Mouse (Mus musculus): ENCODE results near the gene Sowaha.

The Sowaha gene

DNA sequence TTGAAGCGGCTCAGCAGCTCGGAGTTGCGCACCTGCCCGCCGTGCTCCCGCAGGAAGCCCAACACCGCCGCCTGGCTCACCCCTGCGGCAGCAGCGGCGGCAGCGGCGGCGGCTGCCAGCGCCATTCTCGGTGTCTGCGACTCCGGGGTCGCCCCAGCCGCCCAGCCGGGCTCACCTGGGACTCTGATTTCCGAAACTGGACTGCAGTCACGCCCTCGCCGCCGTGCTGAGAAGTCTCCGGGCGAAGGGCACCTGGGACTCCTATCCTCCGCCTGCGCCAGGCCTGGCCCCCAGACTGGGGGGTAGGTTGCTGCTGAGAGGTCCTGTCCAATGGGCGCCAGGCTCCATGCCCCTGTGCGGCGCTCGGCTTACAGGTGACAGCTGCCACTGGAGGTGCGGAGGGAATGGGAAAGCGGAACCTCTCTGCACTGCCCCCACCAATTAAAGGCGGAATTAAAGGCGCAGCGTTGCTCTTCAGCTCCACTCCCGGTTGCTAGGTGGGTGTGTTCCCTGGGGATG is at the start of gene Sowaha, which contains the start of gene Gm9945:
TSS of gene Sowaha (minus strand) at position 492 of the 519 bp plus-strand sequence.
TSS of gene Gm9945 (plus strand) at position 384 of the 519 bp plus-strand sequence.
- in situ Hi-C loops (cut with MboI; ENCODE audit: low sequenced_read_pairs): no loop called here

DNA sequence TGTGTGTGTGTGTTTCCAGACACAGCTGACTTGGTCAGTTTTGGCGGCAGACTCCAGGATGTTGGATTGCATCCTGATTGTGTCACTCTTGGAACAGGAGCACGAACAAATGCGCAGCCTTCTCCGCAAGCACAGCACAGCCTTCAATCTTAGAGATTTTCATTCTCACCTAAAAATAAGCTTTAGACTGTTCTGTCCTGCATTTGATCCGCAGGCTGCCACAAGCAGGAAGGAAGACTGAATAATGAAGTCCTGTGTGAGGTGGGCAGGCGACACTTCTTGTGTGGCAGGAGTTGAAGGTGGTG is 49.1 kb upstream of the Sowaha start:
- in situ Hi-C loops (cut with MboI; ENCODE audit: low sequenced_read_pairs): no loop called here

DNA sequence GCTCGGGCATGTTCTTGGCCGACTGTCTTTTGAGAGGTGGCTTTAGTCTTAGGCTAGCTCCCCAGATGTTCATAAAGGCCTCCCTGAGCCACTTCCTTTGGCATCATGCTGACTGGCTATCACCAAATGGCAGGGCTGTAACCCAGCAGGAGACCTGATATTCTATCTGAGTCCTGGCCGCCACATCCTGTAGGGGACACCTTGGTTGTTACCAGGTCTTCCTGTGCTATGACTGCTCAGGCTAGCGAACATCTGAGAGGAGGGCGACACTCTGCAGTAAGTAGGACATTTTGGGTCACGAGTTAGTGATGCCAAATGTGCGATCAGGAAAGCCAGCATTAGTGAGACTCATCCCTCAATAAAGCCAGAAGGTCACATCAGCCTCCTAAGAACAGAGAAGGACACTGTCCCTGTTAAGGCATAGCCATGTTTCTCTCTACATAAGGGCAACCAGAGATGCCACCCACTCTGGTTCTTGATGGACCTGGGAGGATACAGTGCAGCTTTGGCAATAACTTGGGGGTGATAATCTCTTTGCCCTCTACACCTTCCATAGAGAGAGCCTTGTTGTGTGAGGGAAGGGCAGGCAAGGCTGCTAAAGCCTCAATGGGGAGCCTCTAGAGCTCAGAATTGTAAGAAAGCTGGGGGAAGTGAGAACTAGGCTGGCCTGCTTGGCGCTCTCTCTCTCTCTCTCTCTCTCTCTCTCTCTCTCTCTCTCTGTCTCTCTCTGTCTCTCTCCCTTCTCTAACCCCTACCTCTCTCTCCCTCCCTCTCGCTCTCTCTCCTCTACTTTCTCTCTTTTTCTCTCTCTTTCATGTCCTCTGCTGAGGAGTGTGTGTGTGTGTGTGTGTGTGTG is 48.6 kb upstream of the Sowaha start:
- in situ Hi-C loops (cut with MboI; ENCODE audit: low sequenced_read_pairs): no loop called here

DNA sequence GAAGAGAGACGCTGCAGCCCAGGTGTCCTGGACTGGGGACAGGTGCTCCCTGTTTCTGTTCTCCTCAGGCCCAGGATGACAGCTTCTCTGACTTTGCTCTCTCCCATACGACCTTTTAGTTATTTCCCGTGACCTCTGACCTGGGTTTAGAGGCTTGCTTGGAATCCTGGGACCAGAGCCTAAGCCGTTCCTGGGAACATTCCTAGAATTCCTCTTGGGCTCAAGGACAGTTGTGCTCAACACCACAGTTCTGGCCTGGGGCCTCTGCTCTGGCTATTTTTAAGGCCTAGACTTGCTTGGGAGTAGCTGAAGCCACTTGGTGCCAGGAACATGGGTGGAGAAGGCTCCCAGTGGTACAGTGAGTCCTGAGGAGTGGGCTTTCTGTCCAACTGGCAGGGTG is 45.4 kb upstream of the Sowaha start:
- in situ Hi-C loops (cut with MboI; ENCODE audit: low sequenced_read_pairs): no loop called here

DNA sequence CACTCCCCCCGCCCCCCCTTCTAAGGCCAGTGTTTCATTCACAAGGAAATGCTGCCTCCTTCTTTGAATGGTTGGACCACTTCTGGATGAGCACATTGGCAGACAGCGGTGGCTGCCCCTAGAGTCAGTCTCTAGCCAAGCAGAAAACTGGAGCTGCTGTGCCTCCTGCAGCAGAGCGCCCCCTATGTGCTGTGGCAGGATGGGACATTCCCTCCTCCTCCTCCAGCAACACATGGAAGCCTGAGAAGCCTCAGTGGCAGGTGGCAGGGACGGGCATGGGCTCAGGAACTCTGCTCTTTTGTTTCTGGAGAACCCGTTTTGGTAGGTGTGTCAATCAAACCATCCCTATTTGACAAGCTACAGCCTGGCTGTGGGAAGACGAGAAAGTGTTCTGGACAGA is 44.8 kb upstream of the Sowaha start:
- in situ Hi-C loops (cut with MboI; ENCODE audit: low sequenced_read_pairs): no loop called here

DNA sequence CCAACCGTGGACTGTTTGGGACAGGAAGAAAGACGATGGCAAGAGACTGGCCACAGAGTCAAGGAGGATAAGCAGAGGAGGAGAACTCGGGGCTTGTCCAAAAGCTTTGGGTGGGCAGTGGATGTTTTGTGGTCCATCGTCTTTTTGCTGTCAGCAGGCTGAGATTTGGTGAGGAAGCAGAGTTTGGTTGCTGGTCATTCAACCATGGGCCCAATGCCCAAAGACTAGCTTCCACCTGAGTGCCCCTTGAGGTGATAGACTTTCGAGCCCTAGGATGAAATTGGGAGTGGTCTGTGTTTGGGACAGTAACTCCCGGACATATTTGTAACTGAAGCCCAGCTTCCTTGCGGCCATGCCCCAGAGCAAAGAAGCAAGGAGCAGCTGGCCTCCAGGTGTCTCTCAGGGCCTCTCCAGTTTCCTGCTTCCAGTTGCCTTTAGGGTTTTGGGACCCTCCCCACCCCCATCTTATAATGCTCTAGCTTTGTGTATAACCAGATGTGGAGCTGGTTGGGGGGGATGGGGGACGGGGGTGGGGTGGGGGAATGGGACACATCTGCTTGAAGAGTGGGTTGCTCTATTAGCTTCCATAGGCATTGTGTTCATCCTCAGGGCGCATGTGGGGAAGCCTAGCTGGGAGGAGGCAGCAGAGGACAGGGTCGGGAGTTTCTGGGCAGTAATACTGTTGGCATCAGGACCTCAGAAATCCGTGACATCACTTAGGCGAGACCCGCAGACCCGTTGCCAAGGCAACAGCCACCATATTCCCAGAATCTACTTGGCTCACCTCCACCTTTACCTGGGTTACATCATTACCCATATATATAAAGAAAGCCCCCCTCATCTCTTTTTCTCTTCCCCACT is 43.7 kb upstream of the Sowaha start:
- in situ Hi-C loops (cut with MboI; ENCODE audit: low sequenced_read_pairs): no loop called here

DNA sequence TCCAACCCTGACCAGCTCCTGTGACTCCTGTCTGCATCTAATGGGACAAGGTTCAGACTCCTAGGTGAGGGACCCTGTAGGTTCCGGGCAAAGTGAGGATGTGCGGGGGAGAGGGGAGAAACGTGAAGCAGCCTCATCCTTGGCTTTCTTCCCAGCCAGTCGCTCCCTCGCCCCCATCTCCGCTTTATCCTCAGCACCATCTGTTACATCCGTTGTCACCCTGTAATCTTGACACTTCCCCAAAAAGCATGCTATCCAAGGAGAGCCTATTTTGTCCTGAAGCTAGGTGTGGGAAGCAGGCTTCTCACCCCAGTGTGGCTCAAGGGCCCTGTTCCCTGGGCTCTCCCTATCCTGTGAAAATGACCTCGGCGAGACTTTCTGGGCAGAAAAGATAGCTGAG is 42.9 kb upstream of the Sowaha start:
- in situ Hi-C loops (cut with MboI; ENCODE audit: low sequenced_read_pairs): no loop called here

DNA sequence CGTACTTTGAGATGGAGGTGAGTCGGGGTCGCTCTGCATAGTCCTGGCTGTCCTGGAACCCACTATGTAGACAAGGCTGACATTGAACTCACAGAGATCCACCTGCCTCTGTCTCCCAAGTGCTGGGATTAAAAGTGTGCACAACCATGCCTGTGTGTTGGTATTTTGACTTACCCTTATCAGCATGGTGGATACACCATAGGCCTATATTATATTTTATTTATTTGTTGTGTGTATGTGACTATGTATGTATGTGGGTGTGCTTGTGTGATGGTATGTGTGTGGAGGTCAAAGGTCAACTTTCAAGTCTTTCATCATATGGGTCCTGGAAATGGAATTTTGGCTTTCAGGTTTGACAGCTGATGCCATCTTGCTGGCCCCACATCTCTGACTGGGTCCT is 42.3 kb upstream of the Sowaha start:
- in situ Hi-C loops (cut with MboI; ENCODE audit: low sequenced_read_pairs): no loop called here

- in situ Hi-C loops (cut with MboI; ENCODE audit: low sequenced_read_pairs): no loop called here
Observed at GRCm38 (mm10) chr11:53521821-53522131, 41.7 kb upstream of the Sowaha start.

DNA sequence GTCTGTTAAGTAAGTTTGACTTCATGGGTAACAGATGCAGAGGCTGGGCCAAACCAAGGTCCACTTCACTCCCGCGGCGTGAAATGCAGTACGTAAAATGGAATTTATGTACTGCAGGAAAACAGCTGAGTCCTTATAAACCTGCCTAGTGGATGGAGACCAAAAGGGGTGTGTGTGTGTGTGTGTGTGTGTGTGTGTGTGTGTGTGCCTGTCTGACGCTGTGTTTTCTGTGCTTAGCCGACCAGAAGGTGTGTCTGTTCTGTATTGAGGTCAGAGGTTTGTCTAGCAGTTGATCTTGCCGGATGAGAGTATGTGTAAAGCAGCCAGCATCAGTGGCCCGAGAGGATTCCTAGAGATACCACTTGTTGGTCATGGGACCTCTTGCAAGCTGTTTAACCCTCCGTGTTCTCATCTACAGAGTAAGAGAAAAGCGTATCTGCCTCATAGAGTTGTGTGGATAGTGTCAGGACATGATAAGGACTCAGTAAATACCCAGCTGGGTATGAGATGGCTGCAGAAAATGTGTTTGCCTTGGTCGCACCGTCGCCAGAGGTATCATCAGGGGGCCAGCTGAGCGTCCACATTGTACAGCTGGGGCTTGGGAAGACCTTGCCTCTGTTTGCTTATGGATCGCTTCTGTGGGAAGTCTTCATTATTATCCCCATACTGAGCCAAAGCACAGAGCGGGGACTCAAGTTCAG is 41.2 kb upstream of the Sowaha start:
- in situ Hi-C loops (cut with MboI; ENCODE audit: low sequenced_read_pairs): no loop called here

- in situ Hi-C loops (cut with MboI; ENCODE audit: low sequenced_read_pairs): no loop called here
Observed at GRCm38 (mm10) chr11:53520122-53520978, 40.3 kb upstream of the Sowaha start.

DNA sequence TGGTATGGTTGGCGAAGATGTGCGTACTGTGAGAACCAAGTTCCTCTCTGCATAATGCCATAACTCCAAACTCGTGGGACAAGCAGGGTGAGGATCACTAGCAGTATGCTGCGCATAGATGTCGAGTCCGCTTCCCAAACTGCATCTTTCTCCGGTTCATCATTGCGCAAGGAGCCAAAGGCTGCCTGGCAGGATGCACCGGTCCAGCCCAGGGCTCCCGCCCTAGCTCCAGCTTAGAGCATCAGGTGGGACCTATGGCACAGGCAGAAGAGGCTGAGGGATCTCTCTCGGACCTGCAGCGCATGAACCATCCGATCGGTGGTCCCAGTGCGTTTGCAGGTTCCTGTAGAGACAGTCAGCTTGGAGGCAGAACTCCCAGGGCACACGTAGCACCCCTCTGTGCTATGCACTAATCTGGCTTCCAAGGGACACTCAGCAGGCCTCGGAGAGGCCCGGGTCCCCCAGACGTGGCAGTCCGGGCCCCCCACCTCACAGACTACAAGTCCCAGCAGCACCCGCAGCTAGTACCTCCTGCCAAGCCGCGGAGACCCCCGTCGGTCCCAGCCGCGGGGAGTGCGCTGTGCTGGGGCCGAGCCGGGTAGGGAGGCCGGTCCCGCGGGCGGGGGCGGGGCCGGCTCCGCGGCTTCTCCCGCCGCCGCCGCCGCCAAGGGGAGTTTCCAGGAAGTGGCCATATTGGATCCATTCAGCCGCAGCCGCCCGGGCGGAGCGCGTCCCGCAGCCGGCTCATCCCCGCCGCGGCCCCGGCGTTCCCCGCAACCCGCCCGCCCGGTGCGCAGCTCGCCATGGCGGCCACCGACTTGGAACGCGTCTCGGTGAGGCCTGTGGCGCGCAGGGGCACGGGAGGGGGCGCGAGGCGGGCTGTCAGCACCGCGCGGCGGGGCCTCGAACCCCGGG is 39.4 kb upstream of the Sowaha start, which contains the start of gene Sept8:
TSS of gene Sept8 (plus strand) at position 51 of the 915 bp plus-strand sequence.
- in situ Hi-C loops (cut with MboI; ENCODE audit: low sequenced_read_pairs): no loop called here

DNA sequence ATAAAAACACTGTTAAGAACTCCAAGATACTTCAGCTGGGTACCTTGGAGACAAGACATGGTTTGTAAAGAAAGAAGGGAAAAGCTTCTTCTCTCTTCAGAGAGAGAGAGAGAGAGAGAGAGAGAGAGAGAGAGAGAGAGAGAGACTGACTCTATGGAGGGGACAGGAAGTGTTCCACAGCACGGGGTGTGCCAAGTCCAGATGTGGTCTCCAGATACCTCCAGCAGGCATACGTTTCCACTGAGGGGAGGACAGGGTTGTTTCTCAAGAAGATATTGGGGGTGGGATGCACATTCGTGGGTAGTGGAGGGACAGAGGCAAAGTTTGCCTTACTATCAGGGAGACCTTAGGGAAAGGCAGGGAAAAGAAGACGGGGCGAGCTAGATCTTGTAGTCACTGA is 38.7 kb upstream of the Sowaha start:
- in situ Hi-C loops (cut with MboI; ENCODE audit: low sequenced_read_pairs): no loop called here

DNA sequence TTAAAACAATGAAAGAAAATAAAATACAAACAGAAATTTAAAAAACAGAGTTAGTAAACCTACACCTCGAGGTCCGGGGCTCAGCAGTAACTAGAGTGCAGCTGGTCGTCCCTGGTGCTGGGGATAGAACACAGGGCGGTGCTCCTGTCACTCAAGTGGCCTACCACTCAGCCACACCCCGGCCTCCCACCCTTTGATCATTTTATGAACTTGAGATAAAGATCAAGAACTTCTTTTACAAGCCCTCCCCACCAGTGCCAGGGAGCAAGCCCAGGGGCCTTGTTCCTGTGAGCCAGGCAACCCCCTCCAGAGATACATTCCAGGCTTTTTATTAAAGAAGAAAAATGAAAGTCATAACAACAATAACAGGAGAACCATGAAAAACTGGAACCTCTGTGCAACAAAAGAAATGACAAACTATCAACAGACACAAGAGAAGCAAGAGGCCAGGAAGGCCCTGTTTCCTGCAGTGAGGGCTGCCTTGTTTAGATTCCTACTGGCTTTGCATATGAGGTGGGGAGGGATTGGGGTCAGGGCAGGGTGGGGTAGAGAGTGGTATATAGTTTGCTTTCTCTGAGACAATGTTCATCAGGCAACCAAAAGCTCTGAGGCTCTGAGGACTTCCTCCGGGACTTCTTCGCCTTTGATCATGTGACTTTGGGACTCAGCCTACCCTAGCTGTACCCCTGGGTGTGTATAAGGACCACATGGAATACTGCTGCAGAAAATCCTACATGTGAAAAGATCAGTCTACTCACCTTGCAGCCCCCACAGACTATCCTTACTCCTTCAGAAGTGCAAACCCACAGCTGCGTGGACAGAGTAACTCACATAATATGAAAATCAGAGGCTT is 36.9 kb upstream of the Sowaha start:
- in situ Hi-C loops (cut with MboI; ENCODE audit: low sequenced_read_pairs): no loop called here

- in situ Hi-C loops (cut with MboI; ENCODE audit: low sequenced_read_pairs): no loop called here
Observed at GRCm38 (mm10) chr11:53510351-53510750, 30.3 kb upstream of the Sowaha start.

DNA sequence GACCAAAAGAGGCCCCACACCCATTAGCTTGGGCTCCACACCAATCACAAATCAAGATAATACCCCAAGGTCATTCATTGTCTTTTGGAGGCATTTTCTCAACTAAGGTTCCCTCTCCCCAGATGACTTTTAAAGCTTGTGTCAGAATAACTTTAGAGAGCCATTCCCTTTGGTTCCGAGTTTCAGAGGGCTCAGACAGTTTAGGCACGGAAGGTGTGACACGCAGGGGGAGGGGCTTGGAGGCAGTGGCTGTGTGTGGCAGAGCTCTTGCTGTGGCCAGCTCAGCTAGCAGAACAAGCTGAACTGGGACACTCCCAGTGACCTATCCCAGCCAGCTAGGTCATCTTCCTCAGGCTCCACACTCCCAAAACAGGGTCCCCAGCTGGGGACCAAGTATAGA is 28.5 kb upstream of the Sowaha start:
- in situ Hi-C loops (cut with MboI; ENCODE audit: low sequenced_read_pairs): no loop called here

DNA sequence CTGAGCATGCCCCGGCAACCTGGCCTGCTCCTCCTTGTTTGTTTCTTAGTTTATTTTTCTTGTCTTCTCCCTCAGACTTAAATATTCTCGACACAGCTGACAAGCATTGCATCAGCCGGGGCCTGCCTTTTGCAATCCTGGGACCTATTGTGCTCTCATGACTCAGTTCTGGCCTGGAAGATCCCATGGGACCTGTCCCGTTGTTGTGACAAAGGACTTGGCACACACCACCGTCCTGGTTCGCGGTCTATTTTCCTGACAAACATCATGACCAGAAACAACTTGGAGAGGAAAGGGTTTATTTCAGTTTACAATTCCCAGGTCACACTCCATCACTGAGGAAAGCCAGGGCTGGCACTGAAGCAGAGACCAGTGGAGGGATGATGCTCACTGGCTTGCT is 28.1 kb upstream of the Sowaha start:
- in situ Hi-C loops (cut with MboI; ENCODE audit: low sequenced_read_pairs): no loop called here

DNA sequence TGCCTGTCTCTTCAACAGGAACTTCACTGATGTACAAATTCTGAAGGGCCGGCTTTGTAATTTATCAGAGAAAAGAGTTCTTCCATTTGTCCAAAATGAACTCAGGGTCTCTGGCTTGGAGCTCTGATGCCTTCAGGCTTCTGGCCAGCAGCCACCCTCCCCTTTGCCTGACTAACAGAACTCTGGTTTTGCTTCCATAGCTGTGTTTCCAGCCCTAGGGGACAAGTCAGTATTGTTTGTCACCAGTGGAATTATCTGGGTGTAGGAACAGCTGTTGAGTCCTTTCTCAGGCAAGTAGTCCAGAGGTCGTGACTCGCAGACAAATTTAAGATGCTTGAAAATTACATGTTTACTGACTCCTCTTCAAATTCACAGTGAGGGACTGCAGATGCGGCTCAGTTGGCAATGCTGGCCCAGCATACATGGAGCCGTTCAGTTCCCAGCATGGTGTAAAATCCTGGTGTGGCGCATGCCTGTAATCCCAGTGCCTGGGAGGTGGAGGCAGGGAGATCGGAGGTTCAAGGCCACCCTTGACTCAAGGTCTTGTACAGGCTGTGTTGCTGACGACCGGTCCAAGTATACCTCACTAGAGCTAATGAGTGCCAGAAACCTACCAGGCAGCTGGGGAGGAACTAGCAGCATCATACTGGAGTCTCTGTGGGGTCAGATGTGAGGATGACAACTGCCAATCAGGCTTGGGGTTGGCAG is 27.2 kb upstream of the Sowaha start:
- in situ Hi-C loops (cut with MboI; ENCODE audit: low sequenced_read_pairs): no loop called here

All from CH12F3 (cell line).